Mouse (Mus musculus) hindbrain, embryonic 11.5 days (tissue): ENCODE data around the gene Immp2l. TPM values are rescaled to one million over a fixed set of nuclear protein-coding genes. Genes with fewer than 3 reads are reported as not detected.

Experiments
- ATAC-seq: fragments of 200-750 bp; cut with Nextera tagmentation; 2 replicates; pipeline ENCODE4 v1.8.0; 2017; ENCODE audit warnings: mild to moderate bottlenecking, moderate TSS enrichment, moderate library complexity; ENCODE audit not compliant: low FRiP score
- DNase-seq: peaks from one replicate; pipeline ENCODE4 v3.0.0-alpha.2; 2015; ENCODE audit warnings: low spot score
- H3K27ac ChIP-seq: fragments of 300-500 bp; sonication (generic); 2 replicates; pipeline ENCODE4 v1.5.1; 2014; ENCODE audit warnings: mild to moderate bottlenecking, low read depth, low read length
- H3K27me3 ChIP-seq: fragments of 300-500 bp; sonication (generic); 2 replicates; pipeline ENCODE4 v1.6.1; 2014; ENCODE audit warnings: mild to moderate bottlenecking, low read length, moderate library complexity, mixed read lengths; ENCODE audit not compliant: control insufficient read depth, insufficient read depth
- H3K36me3 ChIP-seq: fragments of 300-500 bp; sonication (generic); 2 replicates; pipeline ENCODE4 v1.6.1; 2014; ENCODE audit warnings: mild to moderate bottlenecking, low read length, moderate library complexity, mixed read lengths; ENCODE audit not compliant: control insufficient read depth, insufficient read depth
- H3K4me1 ChIP-seq: fragments of 300-500 bp; sonication (generic); replicated peaks from 2 replicates; pipeline ENCODE4 v1.6.1; 2014; ENCODE audit warnings: low read length, mixed read lengths; ENCODE audit not compliant: control insufficient read depth, insufficient read depth
- H3K4me2 ChIP-seq: fragments of 300-500 bp; sonication (generic); replicated peaks from 2 replicates; pipeline ENCODE4 v1.6.1; 2014; ENCODE audit warnings: mild to moderate bottlenecking, low read depth, low read length
- H3K4me3 ChIP-seq: fragments of 300-500 bp; sonication (generic); 2 replicates; pipeline ENCODE4 v1.5.1; 2014; ENCODE audit warnings: low read depth, low read length
- H3K9ac ChIP-seq: fragments of 300-500 bp; sonication (generic); 2 replicates; pipeline ENCODE4 v1.6.1; 2014; ENCODE audit warnings: low read depth, low read length
- H3K9me3 ChIP-seq: fragments of 300-500 bp; sonication (generic); 2 replicates; pipeline ENCODE4 v1.6.1; 2016; ENCODE audit warnings: low read length; ENCODE audit not compliant: control insufficient read depth
- WGBS: fragments of 180-500 bp; shearing (Covaris S2); extraction: QIAGEN DNeasy Blood & Tissue Kit; methylation state at CpG from one replicate; pipeline ENCODE4 v1.1.7; 2014; 5-methylcytosine and 5-hydroxymethylcytosine counted together
- polyA plus RNA-seq: library from polyadenylated mRNA; unstranded; fragments of >200 nt; fragmentation: Nextera tagmentation; extraction: Ambion mirVana; gene quantifications from 2 replicates; pipeline ENCODE4 v1.2.1, GENCODE M21; 2014

Immp2l gene
- polyA plus RNA-seq, 1 experiment from 2014 or later = 9.3 TPM

DNA sequence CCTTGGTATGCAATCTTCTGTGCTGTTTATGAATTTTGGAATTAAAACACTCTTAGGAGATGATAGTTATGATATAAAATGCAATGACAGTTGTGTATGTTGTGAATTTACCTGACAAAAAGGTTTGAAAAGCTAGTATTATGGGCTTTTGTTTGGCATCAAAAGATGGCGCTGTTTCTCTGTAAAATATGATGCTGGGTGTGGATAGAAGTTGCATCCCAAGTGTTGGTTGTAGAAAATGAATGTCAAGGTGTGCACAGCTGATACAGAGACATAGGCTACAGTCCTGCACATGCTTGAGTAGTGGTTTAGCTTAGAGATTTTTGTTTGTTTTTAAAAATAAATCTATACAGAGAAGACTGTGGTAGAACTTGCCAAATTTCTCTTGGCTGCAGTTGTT, 87.6 kb downstream of the Immp2l start:
- Histone ChIP-seq H3K9ac (no peak overlapping the region), H3K27me3 (no peaks in the 10 kb centered on the region), H3K9me3 (no peaks in the 10 kb centered on the region), H3K4me3 (no peak overlapping the region), H3K27ac (no peak overlapping the region), H3K4me1 (no peaks in the 10 kb centered on the region), H3K36me3 (no peaks in the 10 kb centered on the region), H3K4me2 (no peak overlapping the region)
- WGBS = 45% methylated on average over 1 of the region's 1 CpGs
- ATAC-seq (no peak), DNase-seq (peak; percentile 19)

DNA sequence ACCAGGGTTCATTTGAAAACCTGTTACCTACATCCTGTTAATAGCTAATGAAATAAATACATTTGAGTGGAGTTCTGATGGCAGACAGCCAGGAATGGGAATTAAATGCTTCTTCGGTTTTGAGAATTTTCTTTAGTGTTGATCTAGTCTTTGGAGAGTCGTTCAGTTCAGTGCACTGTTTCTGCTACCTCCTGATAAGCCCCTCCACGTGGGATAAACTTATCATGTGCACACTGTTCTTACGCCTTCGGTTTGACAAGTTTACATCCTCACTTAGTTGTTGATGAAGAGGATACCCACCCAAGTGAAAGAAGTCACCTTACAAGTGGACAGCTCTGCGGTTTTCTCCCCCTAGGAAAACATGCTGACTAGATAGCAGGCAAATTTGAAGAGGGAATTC, 88.2 kb downstream of the Immp2l start:
- H3K4me2 ChIP-seq = no peak overlapping the region
- no peaks in the 10 kb centered on the region for H3K9me3 ChIP-seq
- DNase-seq (no peak), ATAC-seq (no peak)
- H3K27ac ChIP-seq = no peak overlapping the region
- no peaks in the 10 kb centered on the region for H3K27me3 ChIP-seq
- no peaks in the 10 kb centered on the region for H3K4me1 ChIP-seq
- WGBS = 89% methylated on average over 6 of the region's 6 CpGs
- no peak overlapping the region for H3K4me3 ChIP-seq
- no peak overlapping the region for H3K9ac ChIP-seq
- H3K36me3 ChIP-seq = no peaks in the 10 kb centered on the region

- H3K9me3 ChIP-seq = no peaks in the 10 kb centered on the region
- no peaks in the 10 kb centered on the region for H3K36me3 ChIP-seq
- no peaks in the 10 kb centered on the region for H3K4me1 ChIP-seq
- DNase-seq (no peak), ATAC-seq (no peak)
- H3K9ac ChIP-seq = no peak overlapping the region
- no peak overlapping the region for H3K27ac ChIP-seq
- H3K4me2 ChIP-seq = no peak overlapping the region
- H3K27me3 ChIP-seq = no peaks in the 10 kb centered on the region
- H3K4me3 ChIP-seq = no peak overlapping the region
These were observed 94.5 kb downstream of the Immp2l start for GRCm38 (mm10) chr12:41118358-41118757.

DNA sequence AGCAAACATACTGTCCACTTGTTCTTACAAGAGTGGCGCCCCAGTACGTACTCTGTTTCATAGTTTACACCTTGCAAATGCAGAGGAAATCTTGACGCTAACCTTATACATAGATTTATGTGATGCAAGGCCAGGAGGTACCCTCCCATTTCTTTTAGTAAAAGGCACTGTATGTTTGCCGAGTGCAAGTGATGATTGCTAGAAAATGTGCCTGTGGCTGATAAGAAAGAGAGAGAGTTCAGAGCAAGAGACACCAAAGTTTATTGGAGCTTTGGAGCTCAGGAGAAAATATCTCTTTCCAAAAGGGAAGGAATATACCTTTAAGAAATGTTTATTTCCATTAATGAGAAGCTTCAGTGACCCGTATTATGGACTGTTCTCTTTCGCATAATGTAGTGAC, 95.8 kb downstream of the Immp2l start:
- H3K4me3 ChIP-seq = no peak overlapping the region
- WGBS = 86% methylated on average over 6 of the region's 6 CpGs

GRCm38 (mm10) chr12:41123207-41123606, 99.3 kb downstream of the Immp2l start:
- Histone ChIP-seq H3K9me3 (no peaks in the 10 kb centered on the region), H3K4me1 (no peaks in the 10 kb centered on the region), H3K4me2 (no peak overlapping the region), H3K27ac (no peak overlapping the region), H3K9ac (no peak overlapping the region), H3K4me3 (no peak overlapping the region), H3K27me3 (no peaks in the 10 kb centered on the region), H3K36me3 (no peaks in the 10 kb centered on the region)
- ATAC-seq (no peak), DNase-seq (no peak)
- 90% methylated on average over 2 of the region's 2 CpGs for WGBS

More for the DNA sequence above, 95.8 kb downstream of the Immp2l start:
- H3K36me3 ChIP-seq = no peaks in the 10 kb centered on the region
- H3K27ac ChIP-seq = no peak overlapping the region
- no peaks in the 10 kb centered on the region for H3K4me1 ChIP-seq
- DNase-seq (no peak), ATAC-seq (no peak)
- H3K27me3 ChIP-seq = no peaks in the 10 kb centered on the region
- H3K9ac ChIP-seq = no peak overlapping the region
- H3K9me3 ChIP-seq = no peaks in the 10 kb centered on the region
- no peak overlapping the region for H3K4me2 ChIP-seq

- Histone ChIP-seq H3K27ac (no peak overlapping the region), H3K9ac (no peak overlapping the region)
These were observed 111.0 kb downstream of the Immp2l start for GRCm38 (mm10) chr12:41134885-41135284.

GRCm38 (mm10) chr12:41159543-41159942, 135.7 kb downstream of the Immp2l start:
- Histone ChIP-seq H3K27ac (no peak overlapping the region), H3K4me1 (no peaks in the 10 kb centered on the region), H3K27me3 (no peaks in the 10 kb centered on the region), H3K4me3 (no peak overlapping the region), H3K9me3 (no peaks in the 10 kb centered on the region), H3K4me2 (no peak overlapping the region), H3K36me3 (no peaks in the 10 kb centered on the region), H3K9ac (no peak overlapping the region)
- no peak for DNase-seq
- WGBS = 80% methylated on average over 4 of the region's 4 CpGs
- ATAC-seq = no peak

More at GRCm38 (mm10) chr12:41134885-41135284, 111.0 kb downstream of the Immp2l start:
- Histone ChIP-seq H3K4me1 (no peaks in the 10 kb centered on the region), H3K36me3 (no peaks in the 10 kb centered on the region), H3K27me3 (no peaks in the 10 kb centered on the region), H3K4me2 (no peak overlapping the region), H3K4me3 (no peak overlapping the region), H3K9me3 (no peaks in the 10 kb centered on the region)
- WGBS = 74% methylated on average over 3 of the region's 3 CpGs
- ATAC-seq (no peak), DNase-seq (no peak)

- WGBS = 84% methylated on average over 4 of the region's 4 CpGs
- Histone ChIP-seq H3K4me1 (no peaks in the 10 kb centered on the region), H3K9ac (no peak overlapping the region), H3K4me2 (no peak overlapping the region), H3K36me3 (no peaks in the 10 kb centered on the region), H3K27me3 (no peaks in the 10 kb centered on the region), H3K27ac (no peak overlapping the region), H3K4me3 (no peak overlapping the region), H3K9me3 (no peaks in the 10 kb centered on the region)
- ATAC-seq (no peak), DNase-seq (no peak)
These were observed 143.9 kb downstream of the Immp2l start for GRCm38 (mm10) chr12:41167802-41168201.

- Histone ChIP-seq H3K9me3 (no peaks in the 10 kb centered on the region), H3K9ac (no peak overlapping the region), H3K4me1 (no peaks in the 10 kb centered on the region), H3K4me3 (no peak overlapping the region), H3K27ac (no peak overlapping the region), H3K36me3 (no peaks in the 10 kb centered on the region), H3K27me3 (no peaks in the 10 kb centered on the region), H3K4me2 (no peak overlapping the region)
- DNase-seq = no peak
- WGBS = 62% methylated on average over 1 of the region's 1 CpGs
- ATAC-seq = no peak
These were observed 146.2 kb downstream of the Immp2l start for GRCm38 (mm10) chr12:41170051-41170450.
